Mouse (Mus musculus) 416B (cell line): Measurements from ENCODE around the gene Map3k11.

ENCODE experiments used
- DNase-seq: peaks from one replicate; pipeline ENCODE4 v3.0.0; 2011; ENCODE audit warnings: low read depth

Map3k11 gene

DNA sequence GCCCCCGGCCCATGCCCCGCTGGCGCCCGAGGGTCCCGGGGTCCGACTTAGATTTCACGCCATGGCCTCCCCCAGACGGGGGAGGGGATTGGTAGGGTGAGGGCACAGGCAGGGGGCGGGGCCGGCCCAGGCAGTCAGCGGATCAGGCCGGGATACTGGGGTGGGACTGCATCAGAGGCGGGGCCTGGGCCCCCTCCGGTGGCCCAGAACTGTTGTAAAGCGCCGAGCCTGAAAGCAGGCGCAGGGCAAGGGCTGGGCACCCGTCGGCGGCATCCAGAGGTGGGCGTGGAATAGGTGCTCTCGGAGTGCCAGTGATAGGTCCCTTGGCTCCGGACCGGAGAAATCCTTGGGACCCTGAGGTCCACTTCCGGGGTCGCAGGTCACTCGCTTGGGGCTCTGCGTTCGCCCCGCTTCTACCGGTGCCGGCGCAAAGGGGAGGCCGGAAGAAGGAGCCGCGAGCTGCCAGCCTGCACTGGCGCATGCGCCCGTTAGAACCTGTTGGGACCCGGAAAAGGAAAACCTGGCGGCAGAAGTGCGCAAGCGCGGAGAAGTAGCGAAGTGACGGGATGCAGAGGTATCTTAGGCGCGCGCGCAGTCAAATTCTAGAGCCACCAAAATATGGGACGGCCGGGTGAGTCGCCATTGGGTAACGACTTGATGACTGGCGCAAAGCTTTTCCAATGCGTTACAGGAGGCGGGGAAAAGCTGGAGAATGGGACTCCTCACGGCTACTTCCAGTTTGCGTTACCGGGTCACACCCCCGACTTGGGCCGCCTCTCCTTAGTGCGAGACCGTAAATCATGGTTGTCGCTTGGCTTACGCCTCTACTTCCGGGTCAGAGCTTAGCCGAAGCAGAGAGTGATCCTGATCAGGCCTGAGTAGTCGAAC is at the start of gene Map3k11, which contains the start of gene Pcnx3:
Map3k11 (plus strand) TSS at position 543 of the 888 bp plus-strand sequence.
Pcnx3 (minus strand) TSS at position 709 of the 888 bp plus-strand sequence.
- peak; percentile 99 for DNase-seq

DNA sequence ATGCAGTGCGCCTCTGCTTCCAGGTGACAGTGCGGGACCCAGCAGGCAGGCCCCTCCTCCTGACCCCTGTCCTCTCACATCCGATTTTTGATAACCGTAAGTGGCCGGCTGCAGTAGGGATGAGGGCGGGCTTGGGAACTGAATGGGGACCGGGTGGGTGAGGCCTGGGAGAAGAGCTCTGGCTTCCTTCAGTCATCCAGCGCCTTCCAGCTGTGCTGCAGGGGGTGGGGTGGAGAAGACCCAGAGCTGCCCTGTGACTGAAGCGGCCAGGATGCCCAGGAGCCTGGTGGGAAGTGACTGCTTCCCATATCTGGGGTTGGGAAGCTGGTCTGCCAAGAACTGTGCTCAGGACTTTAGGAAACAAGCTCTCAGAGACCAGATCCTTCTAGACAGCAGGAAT is 48.2 kb upstream of the Map3k11 start:
- no peak for DNase-seq

DNA sequence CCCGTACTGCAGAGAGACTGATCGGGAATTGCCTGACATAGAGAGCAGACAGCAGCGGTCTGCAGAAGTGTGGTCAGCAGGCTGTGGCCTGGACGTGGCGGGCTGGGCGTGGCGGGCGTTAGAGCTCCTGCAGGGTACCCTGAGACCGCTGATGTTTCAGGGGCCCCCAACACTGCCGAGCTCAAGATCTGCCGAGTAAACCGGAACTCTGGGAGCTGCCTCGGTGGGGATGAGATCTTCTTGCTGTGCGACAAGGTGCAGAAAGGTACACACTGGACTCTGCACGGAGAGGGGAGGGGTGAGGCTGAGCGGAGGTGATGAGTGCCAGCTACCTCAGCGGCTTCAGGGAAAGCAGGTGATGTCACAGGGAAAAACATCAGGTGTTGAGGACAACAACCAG is 47.5 kb upstream of the Map3k11 start:
- no peak for DNase-seq

DNA sequence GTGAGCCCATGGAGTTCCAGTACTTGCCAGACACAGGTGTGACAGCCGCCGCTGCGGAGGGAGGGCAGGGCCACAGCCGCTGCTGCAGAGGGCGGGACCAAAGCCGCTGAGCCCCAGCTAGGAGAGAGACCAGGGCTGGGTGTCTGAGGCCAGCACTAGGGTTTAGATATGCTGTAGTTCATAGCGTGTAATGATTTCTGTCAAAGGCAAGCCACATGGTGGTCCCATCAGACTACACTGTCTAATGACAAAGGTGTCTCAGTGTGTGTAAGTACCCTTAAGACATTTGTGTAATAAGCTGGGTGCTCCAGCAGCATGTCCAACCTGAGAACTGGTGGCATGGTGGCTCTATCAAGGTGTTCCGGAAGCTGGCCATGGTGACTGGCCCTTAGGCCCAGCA is 46.9 kb upstream of the Map3k11 start:
- DNase-seq, result no peak

DNA sequence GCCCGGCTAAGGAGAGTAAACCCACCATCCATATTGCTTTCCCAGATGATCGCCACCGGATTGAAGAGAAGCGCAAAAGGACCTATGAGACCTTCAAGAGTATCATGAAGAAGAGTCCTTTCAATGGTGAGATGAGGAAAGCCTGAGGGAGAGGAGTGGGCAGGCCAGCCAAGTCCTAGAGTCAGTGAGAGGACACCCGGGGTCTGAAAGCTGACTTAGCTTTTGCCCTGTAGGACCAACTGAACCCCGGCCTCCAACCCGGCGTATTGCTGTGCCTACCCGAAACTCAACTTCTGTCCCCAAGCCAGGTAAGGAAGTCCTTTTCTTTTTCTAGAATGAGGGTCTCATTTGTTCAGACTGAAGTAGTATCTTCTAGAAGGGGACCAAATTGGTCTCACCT is 43.3 kb upstream of the Map3k11 start:
- no peak for DNase-seq

DNA sequence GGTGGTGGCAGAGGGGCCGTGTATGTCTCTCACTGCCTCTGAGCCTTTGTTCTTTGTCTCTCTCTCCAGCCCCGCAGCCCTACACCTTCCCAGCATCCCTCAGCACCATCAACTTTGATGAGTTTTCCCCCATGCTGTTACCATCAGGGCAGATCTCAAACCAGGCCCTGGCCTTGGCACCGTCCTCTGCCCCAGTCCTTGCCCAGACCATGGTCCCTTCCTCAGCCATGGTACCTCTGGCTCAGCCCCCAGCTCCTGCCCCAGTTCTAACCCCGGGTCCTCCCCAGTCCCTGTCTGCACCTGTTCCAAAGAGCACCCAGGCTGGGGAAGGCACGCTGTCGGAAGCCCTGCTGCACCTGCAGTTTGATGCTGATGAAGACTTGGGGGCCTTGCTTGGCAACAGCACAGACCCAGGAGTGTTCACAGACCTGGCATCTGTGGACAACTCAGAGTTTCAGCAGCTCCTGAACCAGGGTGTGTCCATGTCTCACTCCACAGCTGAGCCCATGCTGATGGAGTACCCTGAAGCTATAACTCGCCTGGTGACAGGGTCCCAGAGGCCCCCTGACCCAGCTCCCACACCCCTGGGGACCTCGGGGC is 41.7 kb upstream of the Map3k11 start:
- no peak for DNase-seq

DNA sequence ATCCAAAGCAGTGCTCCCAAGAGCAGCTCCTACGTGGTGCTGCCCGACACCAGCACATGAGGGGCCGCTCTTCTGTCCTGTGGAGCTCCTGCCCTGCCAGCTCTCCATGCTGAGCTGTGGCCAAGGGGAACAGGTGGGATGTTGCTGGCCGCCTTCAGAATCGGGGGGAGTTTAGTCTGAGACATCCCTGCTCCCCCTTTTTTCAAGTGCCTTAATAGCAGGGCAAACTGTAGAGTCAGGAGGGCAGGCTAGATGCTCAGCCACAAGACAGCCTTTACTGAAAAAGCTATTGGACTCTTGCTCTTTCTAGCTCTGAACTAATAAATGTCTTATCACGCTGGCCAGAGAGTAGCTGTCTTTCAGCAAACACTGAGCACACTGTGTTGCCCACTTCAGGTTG is 40.8 kb upstream of the Map3k11 start:
- no peak for DNase-seq

DNA sequence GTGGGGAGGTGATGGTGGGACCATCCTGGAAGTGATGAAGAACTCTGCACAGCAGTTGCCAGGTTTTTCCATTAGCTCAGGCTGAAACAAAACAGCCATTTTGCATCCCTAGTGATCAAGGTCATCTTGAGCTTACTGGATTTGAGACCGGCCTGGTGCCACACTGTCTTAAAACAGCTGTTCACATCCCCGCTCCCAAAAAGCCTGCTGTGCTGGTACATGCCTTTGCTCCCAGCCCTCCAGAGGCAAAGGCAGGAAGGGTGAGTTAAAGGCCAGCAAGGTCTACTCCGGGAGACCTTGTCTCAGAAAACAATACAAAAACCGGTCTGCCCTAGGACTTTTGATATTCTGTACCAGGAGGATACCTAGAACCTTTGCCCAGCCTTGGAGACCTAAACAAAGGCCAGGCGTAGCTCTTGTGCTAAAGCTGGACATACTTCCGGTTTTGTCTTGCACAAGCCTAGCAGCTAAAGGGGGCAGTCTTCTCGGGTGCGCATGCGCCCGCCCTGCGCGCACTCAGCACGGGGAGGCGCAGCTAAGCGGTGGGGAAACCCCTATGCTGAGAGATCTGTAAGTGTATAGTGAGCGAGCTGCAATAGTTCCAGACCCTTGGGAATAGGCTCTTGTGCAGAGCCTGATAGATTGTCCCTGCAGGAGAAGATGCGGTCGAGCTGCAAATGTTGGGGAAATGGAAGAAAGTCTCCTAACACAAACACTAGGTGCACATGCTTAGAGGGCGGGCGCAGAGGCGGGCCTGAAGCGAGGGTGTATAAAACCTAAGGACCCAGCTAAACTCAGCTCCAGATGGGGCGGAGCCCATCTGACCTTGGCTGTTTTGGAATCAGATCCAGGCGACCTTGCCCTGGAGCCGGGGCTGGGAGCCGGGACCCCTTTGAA is 39.9 kb upstream of the Map3k11 start:
- peak; percentile 85 for DNase-seq

DNA sequence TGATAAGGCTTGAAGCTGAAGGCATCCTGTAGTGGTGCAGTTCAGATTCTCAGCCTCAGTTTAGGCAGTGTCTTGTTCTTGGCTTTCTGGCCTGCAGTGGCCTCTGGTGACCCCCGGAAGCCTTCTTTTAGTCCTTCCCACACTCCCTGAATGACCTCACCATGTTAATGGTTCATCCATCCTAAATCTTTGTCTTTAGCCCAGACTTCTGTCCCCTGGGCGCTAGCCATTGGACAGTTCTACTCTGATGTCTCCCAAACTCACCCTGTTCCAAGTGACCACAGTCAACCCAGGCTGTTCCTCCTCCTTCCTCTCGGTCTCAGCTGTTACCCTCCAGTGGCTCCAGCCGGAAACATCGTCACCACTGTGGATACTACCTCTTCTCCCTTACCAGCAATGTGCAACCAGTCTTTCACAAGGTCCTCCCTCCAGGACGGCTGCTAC is 39.2 kb upstream of the Map3k11 start:
- DNase-seq, result peak; percentile 62

DNA sequence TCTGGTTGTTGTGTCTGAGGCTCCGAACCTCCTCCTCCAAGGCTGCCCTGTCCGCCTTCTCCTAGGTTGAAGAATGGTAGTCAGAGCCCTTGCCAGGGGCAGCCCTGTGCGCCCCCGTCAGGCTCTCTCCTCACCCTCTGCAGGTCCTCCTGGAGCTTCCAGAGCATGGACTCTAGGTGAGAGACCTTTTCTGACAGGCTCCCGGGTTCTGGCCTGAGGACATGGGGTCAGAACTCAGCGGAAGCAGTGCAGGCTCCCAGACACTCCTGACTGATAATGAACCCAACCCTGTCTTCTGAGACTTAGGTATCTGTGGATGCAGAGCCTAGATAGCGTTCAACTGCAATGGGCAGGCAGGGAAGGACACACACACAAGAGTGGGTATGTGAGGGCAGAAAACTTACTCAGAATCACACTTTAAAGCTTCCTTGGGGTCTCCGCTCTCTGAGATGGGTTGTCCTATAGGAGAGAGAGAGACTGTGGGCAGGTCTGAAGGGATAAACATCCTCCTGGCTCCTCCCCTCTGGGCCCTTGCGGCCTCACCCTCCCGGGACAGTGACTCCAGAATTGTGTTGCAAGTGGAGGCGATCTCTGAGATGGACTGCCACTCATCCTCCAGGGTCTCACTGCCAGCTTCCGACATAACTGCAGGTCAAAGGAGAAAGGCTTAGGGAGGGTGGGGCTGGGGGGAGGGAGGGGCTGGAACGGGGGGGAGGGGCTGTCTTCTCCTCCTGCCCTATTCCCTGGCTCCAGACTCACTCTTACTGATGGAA is 36.9 kb upstream of the Map3k11 start:
- no peak for DNase-seq

DNA sequence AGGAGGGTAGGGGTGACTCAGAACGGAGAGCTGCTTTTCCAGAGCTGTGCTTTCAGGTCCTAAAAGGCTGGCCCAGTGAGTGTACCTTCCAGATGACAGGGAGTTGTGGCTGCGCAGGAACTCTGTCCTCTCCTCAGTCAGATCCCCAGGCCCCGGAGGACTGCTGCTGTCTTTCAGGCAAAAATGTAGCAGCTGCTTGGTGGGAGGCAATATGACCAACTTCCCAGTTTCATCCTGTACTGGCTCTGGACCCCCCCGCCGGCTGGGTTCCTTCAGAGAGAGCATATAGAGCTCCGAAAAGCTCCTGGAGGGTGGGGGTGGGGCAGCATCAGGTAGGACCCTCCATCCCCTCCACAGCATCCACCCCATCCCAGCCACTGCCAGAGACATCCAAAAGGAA is 36.0 kb upstream of the Map3k11 start:
- DNase-seq, result no peak

DNA sequence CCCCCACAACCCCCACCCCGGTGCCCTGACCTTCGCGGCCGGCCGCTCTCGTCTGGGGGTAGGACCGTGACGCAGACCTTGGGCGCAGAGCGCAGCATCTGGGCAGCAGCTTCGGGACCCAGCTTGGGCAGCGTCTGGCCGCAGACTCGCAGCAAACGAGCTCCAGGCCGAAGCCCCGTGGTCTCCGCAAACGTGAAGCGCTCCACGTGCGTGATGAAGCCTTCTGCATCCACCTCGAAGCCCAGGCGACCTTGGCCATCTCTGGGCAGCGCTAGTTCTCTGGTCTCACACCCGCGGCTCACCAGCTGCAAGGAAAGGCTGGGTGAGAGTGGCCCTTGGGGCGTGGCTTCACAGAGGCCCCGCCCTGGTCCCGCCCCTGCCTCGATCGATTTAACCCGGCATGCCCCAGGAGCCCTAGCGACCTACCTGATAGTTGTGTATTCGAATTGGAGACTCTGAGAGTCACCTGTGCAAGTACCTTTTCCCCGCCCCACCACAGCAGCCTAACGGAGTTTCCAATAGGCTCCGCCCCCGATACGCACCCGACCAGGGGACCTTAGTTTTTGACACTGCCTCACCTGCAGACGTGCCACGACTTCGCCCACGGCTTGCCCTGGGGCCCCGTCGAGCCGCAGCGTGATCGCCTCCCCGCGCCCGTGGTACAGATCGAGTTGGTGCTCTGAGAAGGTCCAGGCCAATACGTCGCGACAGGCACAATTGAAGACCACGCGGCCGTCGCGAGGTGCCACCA is 34.4 kb upstream of the Map3k11 start:
- no peak for DNase-seq

DNA sequence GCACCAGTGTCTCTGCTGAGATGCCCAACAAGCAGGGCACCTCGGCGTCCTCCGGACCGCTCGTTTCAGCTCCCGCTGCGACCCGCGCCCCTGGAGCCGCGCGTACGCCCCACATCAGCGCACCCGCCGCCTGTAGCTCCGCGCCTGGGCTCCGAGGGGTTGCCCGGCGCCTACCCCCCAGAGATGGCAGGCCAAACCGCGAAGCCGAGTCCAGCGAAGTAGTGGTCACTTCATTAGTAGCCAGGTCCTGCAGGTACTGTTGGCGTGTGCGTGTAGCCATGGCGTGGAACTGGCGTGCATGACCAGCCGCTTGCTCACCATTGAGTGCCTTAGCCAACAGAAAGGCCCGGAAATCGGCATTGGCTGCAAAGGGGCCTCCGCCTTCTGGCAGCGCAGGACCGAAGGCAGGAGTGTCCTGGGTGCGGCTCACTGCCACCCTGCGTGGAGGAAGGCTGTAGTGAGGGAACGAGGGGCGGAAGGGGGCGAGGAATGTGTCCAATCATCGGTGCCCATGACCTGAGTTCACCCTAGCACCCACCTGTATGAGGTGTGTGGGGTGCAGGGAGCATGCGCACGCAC is 33.7 kb upstream of the Map3k11 start:
- no peak for DNase-seq

DNA sequence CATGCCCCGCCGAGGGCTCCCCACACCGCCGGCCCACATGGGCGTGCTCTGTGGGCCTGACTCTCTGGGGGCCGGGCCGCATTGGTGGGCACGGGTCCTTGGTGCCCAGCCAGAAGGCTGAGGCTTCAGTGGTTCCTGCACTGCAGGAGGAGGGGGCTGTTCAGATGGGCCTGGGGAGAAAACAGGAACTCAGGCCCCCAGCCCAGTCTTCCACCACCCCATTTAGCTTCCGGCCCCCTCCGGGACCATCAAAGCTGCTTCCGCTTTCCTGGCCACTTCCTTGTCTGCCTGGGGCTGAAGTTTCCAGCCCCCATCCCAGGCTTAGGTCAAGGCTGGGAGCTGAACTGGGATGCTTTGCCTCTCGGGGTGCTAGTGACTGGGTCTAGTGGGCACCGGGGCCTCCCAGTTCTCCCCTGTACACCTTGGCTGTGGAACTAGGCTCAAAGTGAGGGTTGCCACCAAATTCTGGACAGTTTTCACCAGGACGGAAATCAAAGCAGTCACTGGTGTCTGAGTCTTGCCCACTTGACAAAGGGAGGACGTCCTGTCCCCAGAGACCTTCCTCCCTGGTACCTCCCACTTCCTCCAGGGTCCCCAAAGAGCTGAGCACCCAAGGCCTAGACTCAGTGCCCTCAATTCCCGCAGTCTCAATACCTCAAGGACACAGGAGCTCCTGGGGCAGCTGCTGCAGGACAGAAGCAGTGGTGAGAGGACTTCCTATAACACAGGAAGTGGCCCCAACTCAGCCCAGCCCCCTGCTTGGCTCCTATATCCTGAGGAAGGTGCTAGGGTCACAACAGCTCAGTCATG is 27.4 kb upstream of the Map3k11 start:
- peak; percentile 79 for DNase-seq

DNA sequence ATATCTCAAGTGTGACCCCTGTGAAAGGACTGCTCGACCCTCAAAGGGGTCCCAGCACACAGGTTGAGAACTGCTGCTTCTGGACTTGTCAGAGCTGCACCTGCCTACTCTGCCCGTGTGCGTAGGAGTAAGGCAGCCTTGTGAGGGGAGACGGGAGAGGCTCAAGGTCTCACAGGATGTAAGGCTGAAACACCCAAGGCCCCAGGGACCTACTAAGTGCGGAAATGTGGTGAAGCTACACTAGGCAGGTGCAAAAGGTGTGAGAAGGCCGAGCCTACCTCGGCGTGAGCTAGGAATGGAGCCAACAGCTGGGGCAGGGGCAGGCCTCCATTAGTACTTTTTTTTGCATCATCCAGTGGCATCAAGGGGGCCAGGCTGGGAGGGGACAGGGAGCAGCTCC is 26.2 kb upstream of the Map3k11 start:
- no peak for DNase-seq

DNA sequence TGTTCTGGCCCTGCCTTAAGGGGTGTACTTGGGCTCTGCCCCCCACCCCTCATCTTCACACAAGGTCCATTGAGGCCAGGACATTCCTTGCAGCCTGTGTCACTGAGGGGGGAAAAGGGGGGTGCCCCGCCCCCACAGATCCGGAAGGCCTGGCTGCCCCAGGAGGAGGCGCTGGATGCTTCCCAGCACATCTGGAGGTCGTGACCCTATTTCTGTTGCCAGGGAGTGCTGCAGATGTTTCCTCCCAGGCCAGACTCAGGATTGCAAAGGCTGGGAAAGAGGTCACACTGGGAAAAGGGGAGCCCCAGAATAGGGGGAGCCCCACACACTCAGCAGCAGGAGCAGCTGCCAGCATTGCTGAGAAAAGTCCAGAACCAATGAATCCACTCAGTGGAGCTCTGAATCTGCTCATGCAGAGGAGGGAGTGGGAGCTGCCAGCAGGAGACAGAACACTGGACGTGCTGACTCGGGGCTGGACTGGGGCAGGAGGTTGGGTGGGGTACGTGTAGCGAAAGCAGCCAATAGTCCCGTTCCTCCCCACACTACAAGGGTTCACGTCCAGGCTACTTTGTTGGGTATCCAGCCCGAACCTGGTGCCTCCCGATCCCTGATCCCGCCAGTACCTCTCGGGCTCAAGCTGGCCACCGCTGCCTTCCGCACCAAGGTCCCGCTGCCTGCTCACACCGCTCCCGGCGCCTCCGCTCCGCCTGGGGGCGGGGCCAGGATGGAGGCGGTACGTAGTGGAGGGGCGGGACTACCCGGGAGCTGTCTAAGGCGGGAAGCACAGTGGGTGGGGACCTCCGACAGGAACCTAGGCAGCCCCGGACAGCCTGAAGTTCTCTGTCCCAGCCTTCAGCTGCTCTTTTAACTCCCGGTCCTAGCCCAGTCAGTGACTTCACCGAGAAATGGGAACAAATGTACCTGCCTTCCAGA is 25.3 kb upstream of the Map3k11 start, which contains the start of gene Sipa1:
Sipa1 (minus strand) TSS at position 727 of the 933 bp plus-strand sequence.
- peak; percentile 92 for DNase-seq

DNA sequence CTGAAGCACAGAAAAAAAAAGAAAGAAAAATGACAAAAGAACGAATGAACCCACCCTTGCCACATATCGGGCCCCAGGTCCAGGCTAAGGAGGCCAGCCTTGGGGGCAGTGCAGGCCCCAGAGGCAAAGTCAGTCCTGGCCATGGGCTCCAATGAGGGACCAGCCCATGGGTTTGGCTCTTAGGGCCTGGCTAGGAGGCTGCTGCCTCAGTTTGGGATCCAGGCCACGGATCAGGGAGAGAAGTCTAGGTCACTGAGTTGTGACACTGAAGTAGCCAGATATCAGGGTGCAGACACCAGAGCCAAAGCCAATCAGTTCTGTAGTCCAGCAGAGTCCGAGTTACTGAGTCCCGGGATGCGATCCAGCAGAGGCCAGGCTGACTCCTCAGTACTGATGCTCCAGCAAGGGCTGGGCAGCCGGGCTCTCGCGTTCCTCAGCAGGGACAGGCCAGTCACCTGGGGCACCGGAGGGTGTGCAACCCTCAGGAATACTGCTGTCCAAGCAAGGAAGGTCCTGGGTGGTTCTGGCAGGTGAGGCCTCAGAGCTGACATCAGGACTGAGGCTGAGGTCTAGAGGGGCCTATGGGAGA is 23.8 kb upstream of the Map3k11 start:
- DNase-seq, result no peak

DNA sequence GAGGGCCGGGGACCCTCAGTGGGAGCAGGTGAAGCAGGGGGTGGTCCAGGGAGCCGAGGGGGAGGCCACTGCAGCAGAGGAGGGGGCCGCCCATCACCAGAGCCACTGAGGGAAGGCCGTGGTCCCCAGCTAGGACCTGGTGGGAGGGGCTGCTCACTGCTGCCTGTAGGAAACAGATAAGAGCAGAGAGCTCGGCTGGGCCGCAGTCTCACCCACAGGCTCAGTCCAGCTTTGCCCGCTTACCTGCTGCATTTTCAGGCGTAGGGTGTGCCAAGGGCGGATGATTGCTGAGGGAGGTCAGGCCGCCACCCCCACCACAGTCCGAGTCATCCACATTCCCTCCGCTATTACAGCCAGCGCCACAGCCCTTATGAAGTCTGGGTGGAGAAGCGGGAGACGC is 23.1 kb upstream of the Map3k11 start:
- DNase-seq, result peak; percentile 26
